Mouse (Mus musculus): ENCODE data around the gene Gm815.

- no peak for TF ChIP-seq CTCF (IDR thresholded peaks at IDR 0.05; ENCODE audit: insufficient read depth, low read depth, low read length)
- no peak for TF ChIP-seq POLR2A (IDR thresholded peaks at IDR 0.05; ENCODE audit: insufficient read depth, low read depth, low read length)
Measured at GRCm38 (mm10) chr19:26902162-26902561, 16.5 kb downstream of the Gm815 start.

Data from olfactory bulb, adult 2 months (tissue).